Mouse (Mus musculus): ENCODE measurements around the gene Tbc1d30. TPM values are rescaled to one million over a fixed set of nuclear protein-coding genes. Genes with fewer than 3 reads are reported as not detected.
A peak's percentile ranks its signal among the peaks of the same experiment; 100 is the strongest.

Gene Tbc1d30
- polyA plus RNA-seq, 1 experiment, result not detected

GRCm38 (mm10) chr10:121368783-121369465 lies 17.8 kb upstream of the Tbc1d30 start:
- no peaks in the 10 kb centered on the region for H3K9me3 ChIP-seq (ENCODE audit: control insufficient read depth, low read length)
- H3K27me3 ChIP-seq (ENCODE audit: control insufficient read depth), result no peaks in the 10 kb centered on the region
- H3K4me1 ChIP-seq (ENCODE audit: control insufficient read depth), result peaks cover 36% of the 10 kb centered on the region
- H3K36me3 ChIP-seq (ENCODE audit: control insufficient read depth), result peaks cover 31% of the 10 kb centered on the region
- no peak for TF ChIP-seq GATA1 (IDR thresholded peaks at IDR 0.05; ENCODE audit: low read length)
- TF ChIP-seq TAL1 (IDR thresholded peaks at IDR 0.05; ENCODE audit: low read length), result no peak
- H3K4me3 ChIP-seq (replicated peaks), result no peak overlapping the region

- Histone ChIP-seq H3K9me3 (ENCODE audit: control insufficient read depth, low read length) (no peaks in the 10 kb centered on the region), H3K4me3 (replicated peaks) (no peak overlapping the region), H3K36me3 (ENCODE audit: control insufficient read depth) (peaks cover 24% of the 10 kb centered on the region), H3K4me1 (ENCODE audit: control insufficient read depth) (peaks cover 34% of the 10 kb centered on the region), H3K27me3 (ENCODE audit: control insufficient read depth) (no peaks in the 10 kb centered on the region)
- TF ChIP-seq GATA1 (IDR thresholded peaks at IDR 0.05; ENCODE audit: low read length), result no peak
- TF ChIP-seq TAL1 (IDR thresholded peaks at IDR 0.05; ENCODE audit: low read length), result no peak
These were observed 16.7 kb upstream of the Tbc1d30 start for GRCm38 (mm10) chr10:121367780-121368179.

GRCm38 (mm10) chr10:121367271-121367670 lies 16.2 kb upstream of the Tbc1d30 start:
- Histone ChIP-seq H3K27me3 (ENCODE audit: control insufficient read depth) (no peaks in the 10 kb centered on the region), H3K4me3 (replicated peaks) (no peak overlapping the region), H3K36me3 (ENCODE audit: control insufficient read depth) (peaks cover 24% of the 10 kb centered on the region), H3K9me3 (ENCODE audit: control insufficient read depth, low read length) (no peaks in the 10 kb centered on the region), H3K4me1 (ENCODE audit: control insufficient read depth) (peaks cover 34% of the 10 kb centered on the region)
- no peak for TF ChIP-seq TAL1 (IDR thresholded peaks at IDR 0.05; ENCODE audit: low read length)
- TF ChIP-seq GATA1 (IDR thresholded peaks at IDR 0.05; ENCODE audit: low read length), result no peak

- Histone ChIP-seq H3K4me1 (ENCODE audit: control insufficient read depth) (peaks cover 34% of the 10 kb centered on the region), H3K36me3 (ENCODE audit: control insufficient read depth) (peaks cover 17% of the 10 kb centered on the region), H3K9me3 (ENCODE audit: control insufficient read depth, low read length) (no peaks in the 10 kb centered on the region), H3K4me3 (replicated peaks) (peak overlapping the region; percentile 71), H3K27me3 (ENCODE audit: control insufficient read depth) (no peaks in the 10 kb centered on the region)
- no peak for TF ChIP-seq GATA1 (IDR thresholded peaks at IDR 0.05; ENCODE audit: low read length)
- no peak for TF ChIP-seq TAL1 (IDR thresholded peaks at IDR 0.05; ENCODE audit: low read length)
These were observed 14.7 kb upstream of the Tbc1d30 start for GRCm38 (mm10) chr10:121365781-121366272.

- Histone ChIP-seq H3K27me3 (ENCODE audit: control insufficient read depth) (no peaks in the 10 kb centered on the region), H3K9me3 (ENCODE audit: control insufficient read depth, low read length) (no peaks in the 10 kb centered on the region), H3K36me3 (ENCODE audit: control insufficient read depth) (peaks cover 9% of the 10 kb centered on the region), H3K4me1 (ENCODE audit: control insufficient read depth) (peaks cover 34% of the 10 kb centered on the region), H3K4me3 (replicated peaks) (peak within 1 kb of the TSS; percentile 71)
- TF ChIP-seq GATA1 (IDR thresholded peaks at IDR 0.05; ENCODE audit: low read length) (no peak), TAL1 (IDR thresholded peaks at IDR 0.05; ENCODE audit: low read length) (no peak)
These were observed 13.9 kb upstream of the Tbc1d30 start, which contains the start of gene Gns for GRCm38 (mm10) chr10:121364801-121365564. Gns (plus strand) TSS chr10:121365090.

- Histone ChIP-seq H3K4me3 (replicated peaks) (peak overlapping the region; percentile 71), H3K9me3 (ENCODE audit: control insufficient read depth, low read length) (no peaks in the 10 kb centered on the region), H3K36me3 (ENCODE audit: control insufficient read depth) (peaks cover 7% of the 10 kb centered on the region), H3K27me3 (ENCODE audit: control insufficient read depth) (no peaks in the 10 kb centered on the region), H3K4me1 (ENCODE audit: control insufficient read depth) (peaks cover 34% of the 10 kb centered on the region)
- no peak for TF ChIP-seq TAL1 (IDR thresholded peaks at IDR 0.05; ENCODE audit: low read length)
- TF ChIP-seq GATA1 (IDR thresholded peaks at IDR 0.05; ENCODE audit: low read length), result no peak
These were observed 13.2 kb upstream of the Tbc1d30 start for GRCm38 (mm10) chr10:121364306-121364705.

GRCm38 (mm10) chr10:121363201-121363600 lies 12.1 kb upstream of the Tbc1d30 start:
- H3K4me1 ChIP-seq (ENCODE audit: control insufficient read depth), result peaks cover 32% of the 10 kb centered on the region
- no peaks in the 10 kb centered on the region for H3K27me3 ChIP-seq (ENCODE audit: control insufficient read depth)
- H3K4me3 ChIP-seq (replicated peaks), result no peak overlapping the region
- peaks cover 4% of the 10 kb centered on the region for H3K36me3 ChIP-seq (ENCODE audit: control insufficient read depth)
- no peaks in the 10 kb centered on the region for H3K9me3 ChIP-seq (ENCODE audit: control insufficient read depth, low read length)
- no peak for TF ChIP-seq TAL1 (IDR thresholded peaks at IDR 0.05; ENCODE audit: low read length)
- no peak for TF ChIP-seq GATA1 (IDR thresholded peaks at IDR 0.05; ENCODE audit: low read length)

- Histone ChIP-seq H3K36me3 (ENCODE audit: control insufficient read depth) (no peaks in the 10 kb centered on the region), H3K4me1 (ENCODE audit: control insufficient read depth) (peaks cover 12% of the 10 kb centered on the region), H3K27me3 (ENCODE audit: control insufficient read depth) (no peaks in the 10 kb centered on the region), H3K4me3 (replicated peaks) (no peak overlapping the region), H3K9me3 (ENCODE audit: control insufficient read depth, low read length) (0 out of 2 replicates have a peak, but pooled peaks cover 2% of the 10 kb centered on the region)
- TF ChIP-seq TAL1 (IDR thresholded peaks at IDR 0.05; ENCODE audit: low read length) (no peak), GATA1 (IDR thresholded peaks at IDR 0.05; ENCODE audit: low read length) (no peak)
These were observed 9.3 kb upstream of the Tbc1d30 start for GRCm38 (mm10) chr10:121360358-121360757.

- Histone ChIP-seq H3K9me3 (ENCODE audit: control insufficient read depth, low read length) (peaks cover 10% of the 10 kb centered on the region), H3K4me3 (replicated peaks) (no peak overlapping the region), H3K4me1 (ENCODE audit: control insufficient read depth) (peaks cover 5% of the 10 kb centered on the region), H3K27me3 (ENCODE audit: control insufficient read depth) (peaks cover 46% of the 10 kb centered on the region), H3K36me3 (ENCODE audit: control insufficient read depth) (no peaks in the 10 kb centered on the region)
- no peak for TF ChIP-seq GATA1 (IDR thresholded peaks at IDR 0.05; ENCODE audit: low read length)
- TF ChIP-seq TAL1 (IDR thresholded peaks at IDR 0.05; ENCODE audit: low read length), result no peak
These were observed 713 bp upstream of the Tbc1d30 start for GRCm38 (mm10) chr10:121351692-121352290.
